Mouse (Mus musculus) Patski (cell line): ENCODE measurements around the gene Gm20388. TPM values are rescaled to one million over a fixed set of nuclear protein-coding genes. Genes with fewer than 3 reads are reported as not detected.

Experiments
- ATAC-seq: fragments of 100-300 bp; one replicate; pipeline ENCODE4 v1.8.0; 2021
- CTCF ChIA-PET: fragments of 350-600 bp; sonication (Branson Sonifier 250); formaldehyde crosslinking; loops from one replicate; lab custom pipeline; 2022; ENCODE audit warnings: inconsistent platforms; lab: Charles Lee
- POLR2A ChIA-PET: fragments of 350-600 bp; sonication (Branson Sonifier 250); formaldehyde crosslinking; loops from one replicate; lab custom pipeline; 2022; ENCODE audit warnings: antibody characterized with exemption, inconsistent platforms; lab: Charles Lee
- DNase-seq: peaks from one replicate; pipeline ENCODE4 v3.0.0-alpha.2; 2011; ENCODE audit warnings: low read depth, low spot score
- H3K27me3 ChIP-seq: fragments of 371-371 bp; one replicate; pipeline ENCODE4 v1.5.1; 2021
- CTCF ChIP-seq: fragments of 100-300 bp; IDR thresholded peaks from one replicate; pipeline ENCODE4 v1.5.1; 2021
- in situ Hi-C: fragments of 300-500 bp; cut with MboI; formaldehyde crosslinking; loops from 3 replicates; pipeline ENCODE4 v1.11.1; 2018; ENCODE audit warnings: low pct_unique_long_range_greater_than_20kb, mixed read lengths
- polyA plus RNA-seq: library from polyadenylated mRNA; unstranded; gene quantifications from one replicate; pipeline ENCODE4 v1.2.3, GENCODE M21; 2021

Gm20388 gene
- polyA plus RNA-seq, 1 experiment from 2014 or later: 86.7 TPM

- ChIA-PET POLR2A (no interaction called here), CTCF (no interaction called here)
- in situ Hi-C loops: no loop called here
These were observed 715.8 kb downstream of the Gm20388 start for GRCm38 (mm10) chr8:120626461-120626860.

GRCm38 (mm10) chr8:120627298-120627697 is 716.7 kb downstream of the Gm20388 start:
- TF ChIP-seq CTCF: no peak
- in situ Hi-C loops: no loop called here
- CTCF ChIA-PET: no interaction called here
- ATAC-seq (no peak), DNase-seq (no peak)
- H3K27me3 ChIP-seq: no peaks in the 10 kb centered on the region
- POLR2A ChIA-PET: no interaction called here

More at GRCm38 (mm10) chr8:120626461-120626860, 715.8 kb downstream of the Gm20388 start:
- no peaks in the 10 kb centered on the region for H3K27me3 ChIP-seq
- ATAC-seq (no peak), DNase-seq (no peak)
- TF ChIP-seq CTCF: no peak

GRCm38 (mm10) chr8:120630031-120630430 is 719.4 kb downstream of the Gm20388 start:
- in situ Hi-C loops: no loop called here
- no peak for TF ChIP-seq CTCF
- POLR2A ChIA-PET: no interaction called here
- DNase-seq (no peak), ATAC-seq (no peak)
- CTCF ChIA-PET: no interaction called here
- no peaks in the 10 kb centered on the region for H3K27me3 ChIP-seq

GRCm38 (mm10) chr8:120630848-120631247 is 720.2 kb downstream of the Gm20388 start:
- CTCF ChIA-PET: no interaction called here
- DNase-seq (no peak), ATAC-seq (no peak)
- POLR2A ChIA-PET: no interaction called here
- TF ChIP-seq CTCF: no peak
- no peaks in the 10 kb centered on the region for H3K27me3 ChIP-seq
- in situ Hi-C loops: no loop called here

- DNase-seq: no peak
- in situ Hi-C loops: no loop called here
- ChIA-PET POLR2A (no interaction called here), CTCF (no interaction called here)
- no peak for ATAC-seq
- no peaks in the 10 kb centered on the region for H3K27me3 ChIP-seq
- no peak for TF ChIP-seq CTCF
These were observed 721.1 kb downstream of the Gm20388 start for GRCm38 (mm10) chr8:120631441-120632375.

- in situ Hi-C loops: no loop called here
- DNase-seq (no peak), ATAC-seq (no peak)
- CTCF ChIA-PET: no interaction called here
- POLR2A ChIA-PET: no interaction called here
- no peaks in the 10 kb centered on the region for H3K27me3 ChIP-seq
- no peak for TF ChIP-seq CTCF
These were observed 722.5 kb downstream of the Gm20388 start for GRCm38 (mm10) chr8:120632969-120633664.

- no peak for ATAC-seq
- POLR2A ChIA-PET: interaction anchor here (1.3 kb wide), 1 partner anchor 19 kb away, joined by 3 read pairs; no protein-coding TSS in a partner anchor
- DNase-seq: no peak
- TF ChIP-seq CTCF: no peak
- in situ Hi-C loops: no loop called here
- no peaks in the 10 kb centered on the region for H3K27me3 ChIP-seq
- CTCF ChIA-PET: no interaction called here
These were observed 723.1 kb downstream of the Gm20388 start for GRCm38 (mm10) chr8:120633665-120634271.

GRCm38 (mm10) chr8:120634329-120634839 is 723.7 kb downstream of the Gm20388 start:
- DNase-seq (no peak), ATAC-seq (peak; percentile 33)
- POLR2A ChIA-PET: interaction anchor here (1.3 kb wide), 1 partner anchor 18 kb away, joined by 3 read pairs; no protein-coding TSS in a partner anchor
- H3K27me3 ChIP-seq: no peaks in the 10 kb centered on the region
- in situ Hi-C loops: no loop called here
- CTCF ChIA-PET: no interaction called here
- no peak for TF ChIP-seq CTCF

GRCm38 (mm10) chr8:120641245-120641644 is 730.6 kb downstream of the Gm20388 start:
- ATAC-seq (no peak), DNase-seq (no peak)
- TF ChIP-seq CTCF: no peak
- ChIA-PET CTCF (no interaction called here), POLR2A (no interaction called here)
- in situ Hi-C loops: no loop called here
- H3K27me3 ChIP-seq: no peaks in the 10 kb centered on the region

- no peak for TF ChIP-seq CTCF
- ATAC-seq (no peak), DNase-seq (no peak)
- H3K27me3 ChIP-seq: no peaks in the 10 kb centered on the region
- ChIA-PET CTCF (no interaction called here), POLR2A (no interaction called here)
- in situ Hi-C loops: no loop called here
These were observed 731.5 kb downstream of the Gm20388 start for GRCm38 (mm10) chr8:120642031-120642662.
